ENCODE assay signal across 9 mouse cellular contexts in the genomic region with DNA sequence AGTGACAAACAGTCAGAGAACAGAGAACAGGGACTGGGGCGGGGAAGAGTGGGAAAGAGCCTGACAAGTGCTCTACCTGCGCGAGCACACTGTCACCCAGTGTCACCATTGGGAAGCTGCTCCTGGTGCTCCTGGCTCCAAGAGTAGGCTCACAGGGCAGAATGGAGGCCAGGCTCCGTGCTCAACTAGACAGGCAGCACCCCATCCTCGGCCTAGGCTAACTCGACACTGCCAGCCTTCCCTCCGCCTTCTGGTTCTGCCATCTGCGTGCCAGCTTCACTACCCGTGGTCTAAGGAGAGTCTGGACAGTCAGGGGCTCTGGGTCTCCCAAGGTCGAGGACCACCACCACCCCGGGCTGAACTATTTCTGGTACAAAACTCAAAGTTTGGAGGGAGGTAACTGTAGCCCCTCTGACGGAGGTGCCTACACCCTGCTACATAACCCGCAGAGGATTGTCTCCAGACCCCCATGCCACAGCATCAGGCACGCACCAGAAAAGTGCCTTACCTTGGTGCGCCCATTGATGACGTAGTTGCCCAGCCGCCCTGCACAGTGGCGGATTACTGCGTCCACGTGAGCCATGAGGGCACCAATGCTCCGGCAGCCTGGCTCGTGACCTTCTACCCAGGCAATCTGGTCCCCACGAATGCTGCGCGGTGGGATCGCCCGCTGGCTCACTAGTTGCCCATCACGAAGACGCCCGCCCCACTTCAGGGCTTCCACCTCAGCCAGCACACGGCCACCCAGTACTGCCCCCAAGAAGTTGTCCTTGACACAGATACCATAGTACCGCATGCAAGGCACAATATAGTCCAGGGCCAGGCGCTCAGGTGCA. TPM values are rescaled to one million over a fixed set of nuclear protein-coding genes. Genes with fewer than 3 reads are reported as not detected.
DNase-seq lines count a peak whose midpoint lies in the region; ATAC-seq and TF ChIP-seq lines count a peak whose summit lies in the region.
"Had no signal": no experiment of that assay in that cellular context is flagged by ENCODE, and none has a peak within 500 bp of the region (broad histone marks: within the 10 kb centered on the region; RNA-seq: fewer than 3 reads in every experiment).

No protein-coding gene starts in this region.

- no peak for ATAC-seq in forebrain, embryonic 16.5 days
- ATAC-seq in limb, embryonic 12.5 days (ENCODE audit: insufficient number of reproducible peaks, insufficient read depth, low FRiP score, low TSS enrichment, low read depth), result no peak
- ATAC-seq in stomach, postnatal 0 days (ENCODE audit: low FRiP score, low TSS enrichment), result no peak

- TF ChIP-seq CTCF in heart, adult 2 months (IDR thresholded peaks at IDR 0.05), result no peak
- TF ChIP-seq CTCF in stomach, postnatal 0 days (IDR thresholded peaks at IDR 0.05; ENCODE audit: low read depth), result no peak

- TF ChIP-seq POLR2A in heart, adult 2 months (IDR thresholded peaks at IDR 0.05; ENCODE audit: insufficient read depth, low read depth, low read length), result no peak

- DNase-seq in heart, adult 2 months, result peak in 1 of 2 experiments; percentile 32
- DNase-seq in heart, adult 8-10 months (ENCODE audit: low spot score), result no peak
- DNase-seq in adrenal gland, adult 8-10 months, result peak; percentile 75
- DNase-seq in stomach, postnatal 0 days (ENCODE audit: low spot score), result no peak
- DNase-seq in urinary bladder, adult 18-20 months (ENCODE audit: low spot score in 2 of 2), result no peak
- no peak for DNase-seq in frontal cortex, postnatal 25 days (ENCODE audit: low spot score in 2 of 2)

- no peaks in the 10 kb centered on the region for H3K27me3 ChIP-seq in heart, adult 2 months (ENCODE audit: control insufficient read depth, insufficient read depth, low read length)
- no peaks in the 10 kb centered on the region for H3K27me3 ChIP-seq in forebrain, embryonic 16.5 days (replicated peaks; ENCODE audit: control insufficient read depth, insufficient read depth, low read length)
- no peaks in the 10 kb centered on the region for H3K27me3 ChIP-seq in limb, embryonic 12.5 days
- H3K27me3 ChIP-seq in stomach, postnatal 0 days (ENCODE audit: control insufficient read depth, insufficient read depth, low read length), result no peaks in the 10 kb centered on the region

- no peaks in the 10 kb centered on the region for H3K9me3 ChIP-seq in forebrain, embryonic 16.5 days (ENCODE audit: control insufficient read depth, low read length)
- no peaks in the 10 kb centered on the region for H3K9me3 ChIP-seq in limb, embryonic 12.5 days
- H3K9me3 ChIP-seq in stomach, postnatal 0 days (ENCODE audit: control insufficient read depth, low read length), result no peaks in the 10 kb centered on the region

- H3K27ac ChIP-seq in heart, adult 2 months, result no peak overlapping the region; the same call in 1 of the 2 replicates
- no peak overlapping the region for H3K27ac ChIP-seq in forebrain, embryonic 16.5 days (ENCODE audit: low read length)
- H3K27ac ChIP-seq in limb, embryonic 12.5 days, result no peak overlapping the region
- H3K27ac ChIP-seq in stomach, postnatal 0 days (replicated peaks), result no peak overlapping the region; the same call in 1 of the 2 replicates

- peaks cover 37% of the 10 kb centered on the region for H3K4me1 ChIP-seq in heart, adult 2 months (ENCODE audit: control insufficient read depth, insufficient read depth, low read length)
- H3K4me1 ChIP-seq in forebrain, embryonic 16.5 days (replicated peaks; ENCODE audit: control insufficient read depth, insufficient read depth, low read length), result peaks cover 66% of the 10 kb centered on the region
- H3K4me1 ChIP-seq in limb, embryonic 12.5 days (replicated peaks), result peaks cover 53% of the 10 kb centered on the region
- peaks cover 5% of the 10 kb centered on the region; the same call in 1 of the 2 replicates for H3K4me1 ChIP-seq in stomach, postnatal 0 days (replicated peaks; ENCODE audit: control insufficient read depth, insufficient read depth)

- H3K79me2 ChIP-seq in heart, adult 2 months (replicated peaks; ENCODE audit: control insufficient read depth, insufficient read depth, low read length), result peaks cover 8% of the 10 kb centered on the region

- H3K36me3 ChIP-seq in heart, adult 2 months (ENCODE audit: control insufficient read depth, insufficient read depth, low read length), result peaks cover 7% of the 10 kb centered on the region; the same call in 1 of the 2 replicates
- peaks cover 5% of the 10 kb centered on the region for H3K36me3 ChIP-seq in forebrain, embryonic 16.5 days (ENCODE audit: control insufficient read depth, insufficient read depth)
- H3K36me3 ChIP-seq in limb, embryonic 12.5 days, result peaks cover 58% of the 10 kb centered on the region
- 0 out of 2 replicates have a peak, but pooled peaks cover 7% of the 10 kb centered on the region for H3K36me3 ChIP-seq in stomach, postnatal 0 days (ENCODE audit: control insufficient read depth, insufficient read depth, low read length)

- H3K4me3 ChIP-seq in heart, adult 2 months, result peak overlapping the region; percentile 6; the same call in 1 of the 2 replicates
- peak overlapping the region; percentile 14 for H3K4me3 ChIP-seq in forebrain, embryonic 16.5 days (replicated peaks; ENCODE audit: low read length)
- H3K4me3 ChIP-seq in limb, embryonic 12.5 days (replicated peaks), result peak overlapping the region; percentile 72
- peak overlapping the region; percentile 84 for H3K4me3 ChIP-seq in stomach, postnatal 0 days (ENCODE audit: low read depth, low read length)

- peak overlapping the region; percentile 64; the same call in 1 of the 2 replicates for H3K9ac ChIP-seq in heart, adult 2 months (ENCODE audit: low read depth, low read length)
- H3K9ac ChIP-seq in forebrain, embryonic 16.5 days (replicated peaks; ENCODE audit: low read depth, low read length), result peak overlapping the region; percentile 91
- H3K9ac ChIP-seq in limb, embryonic 12.5 days (replicated peaks), result peak overlapping the region; percentile 83; the same call in 1 of the 2 replicates
- peak overlapping the region; percentile 50; the same call in 1 of the 2 replicates for H3K9ac ChIP-seq in stomach, postnatal 0 days (ENCODE audit: low read length)

- WGBS in heart, adult 2 months, result 79% methylated on average over 33 of the region's 33 CpGs
- 78% methylated on average over 33 of the region's 33 CpGs for WGBS in forebrain, embryonic 16.5 days
- WGBS in limb, embryonic 12.5 days, result 82% methylated on average over 33 of the region's 33 CpGs
- WGBS in stomach, postnatal 0 days, result 71% methylated on average over 33 of the region's 33 CpGs

- no peak for TF ChIP-seq EP300 in heart, adult 2 months (IDR thresholded peaks at IDR 0.05; ENCODE audit: insufficient read depth, low read depth, low read length)
- TF ChIP-seq EP300 in stomach, postnatal 0 days (optimal IDR thresholded peaks at IDR 0.05), result no peak

- intact Hi-C loops in heart, adult 2 months (cut with DNase I), result loop anchor here (5.0 to 10.0 kb wide), 2 partner anchors 163 to 310 kb away; a partner anchor contains a TSS

- peak overlapping the region; percentile 84 for H3K4me2 ChIP-seq in forebrain, embryonic 16.5 days (ENCODE audit: low read length)
- H3K4me2 ChIP-seq in limb, embryonic 12.5 days, result peak overlapping the region; percentile 84
- peak overlapping the region; percentile 78 for H3K4me2 ChIP-seq in stomach, postnatal 0 days (replicated peaks; ENCODE audit: low read depth)

RNA-seq across cellular contexts. Expression of a gene that starts 2.3 kb away (rescaled TPM):
- 10 to 100 TPM; 51.8 to 64.4 TPM for total RNA-seq in heart, adult 2 months (2021)
- polyA plus RNA-seq in heart, adult 2 months (2012; rRNA removed), result 52.4 and 57.7 TPM in 2 replicates
- total RNA-seq in heart, adult 8-10 months (2022), result 10 to 100 TPM; 60.7 to 62.6 (median 62.2) TPM
- 100 to 1,000 TPM in 3 of 4 experiments, 10 to 100 TPM in 1; 98.6 to 118 (median 107) TPM for total RNA-seq in adrenal gland, adult 8-10 months (2022)
- 93.4 and 100 TPM in 2 replicates for polyA plus RNA-seq in forebrain, embryonic 16.5 days (2015; fragmentation: Nextera tagmentation; extraction: Ambion mirVana)
- polyA plus RNA-seq in limb, embryonic 12.5 days (2016; fragmentation: Nextera tagmentation; extraction: Ambion mirVana), result 87.3 and 88.9 TPM in 2 replicates
- polyA plus RNA-seq in stomach, postnatal 0 days (2015; fragmentation: Nextera tagmentation; extraction: Ambion mirVana), result 51.0 and 53.4 TPM in 2 replicates

RNA-seq across cellular contexts. Expression of a gene that starts 10.8 kb away (rescaled TPM):
- total RNA-seq in heart, adult 2 months (2021), result not detected
- not detected in 2 replicates for polyA plus RNA-seq in heart, adult 2 months (2012; rRNA removed)
- not detected for total RNA-seq in heart, adult 8-10 months (2022)
- not detected for total RNA-seq in adrenal gland, adult 8-10 months (2022)
- polyA plus RNA-seq in forebrain, embryonic 16.5 days (2015; fragmentation: Nextera tagmentation; extraction: Ambion mirVana), result 0.33 TPM in 1 of 2 replicates, not detected in the other
- not detected in 2 replicates for polyA plus RNA-seq in limb, embryonic 12.5 days (2016; fragmentation: Nextera tagmentation; extraction: Ambion mirVana)
- polyA plus RNA-seq in stomach, postnatal 0 days (2015; fragmentation: Nextera tagmentation; extraction: Ambion mirVana), result 0.11 TPM in 1 of 2 replicates, not detected in the other
- total RNA-seq: heart, adult 18-20 months had no signal

RNA-seq across cellular contexts. Expression of a gene that starts 14.4 kb away (rescaled TPM):
- 10 to 100 TPM; 11.0 TPM for total RNA-seq in heart, adult 2 months (2021)
- polyA plus RNA-seq in heart, adult 2 months (2012; rRNA removed), result 22.4 and 23.1 TPM in 2 replicates
- total RNA-seq in heart, adult 8-10 months (2022), result 10 to 100 TPM in 3 of 4 experiments, 1 to 10 TPM in 1; 9.4 to 13.5 (median 12.3) TPM
- 10 to 100 TPM; 60.6 to 88.0 (median 81.4) TPM for total RNA-seq in adrenal gland, adult 8-10 months (2022)
- polyA plus RNA-seq in forebrain, embryonic 16.5 days (2015; fragmentation: Nextera tagmentation; extraction: Ambion mirVana), result 80.8 and 88.3 TPM in 2 replicates
- polyA plus RNA-seq in limb, embryonic 12.5 days (2016; fragmentation: Nextera tagmentation; extraction: Ambion mirVana), result 59.8 and 60.0 TPM in 2 replicates
- polyA plus RNA-seq in stomach, postnatal 0 days (2015; fragmentation: Nextera tagmentation; extraction: Ambion mirVana), result 70.7 and 72.2 TPM in 2 replicates

RNA-seq across cellular contexts. Expression of a gene that starts 16.6 kb away (rescaled TPM):
- under 1 TPM in 1 of 2 experiments, not detected in 1; 0.16 TPM for total RNA-seq in heart, adult 2 months (2021)
- not detected in 2 replicates for polyA plus RNA-seq in heart, adult 2 months (2012; rRNA removed)
- not detected for total RNA-seq in heart, adult 8-10 months (2022)
- not detected for total RNA-seq in adrenal gland, adult 8-10 months (2022)
- 0.78 TPM in 1 of 2 replicates, not detected in the other for polyA plus RNA-seq in forebrain, embryonic 16.5 days (2015; fragmentation: Nextera tagmentation; extraction: Ambion mirVana)
- 0.61 and 1.5 TPM in 2 replicates for polyA plus RNA-seq in limb, embryonic 12.5 days (2016; fragmentation: Nextera tagmentation; extraction: Ambion mirVana)
- polyA plus RNA-seq in stomach, postnatal 0 days (2015; fragmentation: Nextera tagmentation; extraction: Ambion mirVana), result not detected in 2 replicates
- total RNA-seq: heart, adult 18-20 months had no signal

RNA-seq across cellular contexts. Expression of a gene that starts 16.6 kb away (rescaled TPM):
- under 1 TPM in 1 of 2 experiments, not detected in 1; 0.39 TPM for total RNA-seq in heart, adult 2 months (2021)
- polyA plus RNA-seq in heart, adult 2 months (2012; rRNA removed), result 0.50 and 0.78 TPM in 2 replicates
- under 1 TPM in 3 of 4 experiments, not detected in 1; 0.52 to 0.89 (median 0.53) TPM for total RNA-seq in heart, adult 8-10 months (2022)
- total RNA-seq in adrenal gland, adult 8-10 months (2022), result under 1 TPM in 2 of 4 experiments, not detected in 2; 0.32 to 0.64 TPM
- 8.3 and 10.4 TPM in 2 replicates for polyA plus RNA-seq in forebrain, embryonic 16.5 days (2015; fragmentation: Nextera tagmentation; extraction: Ambion mirVana)
- polyA plus RNA-seq in limb, embryonic 12.5 days (2016; fragmentation: Nextera tagmentation; extraction: Ambion mirVana), result 23.8 and 42.8 TPM in 2 replicates
- 7.3 and 8.7 TPM in 2 replicates for polyA plus RNA-seq in stomach, postnatal 0 days (2015; fragmentation: Nextera tagmentation; extraction: Ambion mirVana)

Comparison
In these comparisons a context has a peak if more than half of its experiments do, and no peak if none do; other contexts are left out.
1. H3K4me3 ChIP-seq: peak in every context shown above with its lines; median percentile 84 in stomach, postnatal 0 days; 72 in limb, embryonic 12.5 days; 14 in forebrain, embryonic 16.5 days; 6 in heart, adult 2 months.